Mouse (Mus musculus): Measurements from ENCODE around the gene Prodh2. TPM values are rescaled to one million over a fixed set of nuclear protein-coding genes. Genes with fewer than 3 reads are reported as not detected.

Prodh2 gene
- polyA plus RNA-seq, 1 experiment from 2014 or later: not detected

GRCm38 (mm10) chr7:30453766-30454165, 39.7 kb upstream of the Prodh2 start:
- Histone ChIP-seq H3K4me3 (ENCODE audit: low read depth, low read length) (no peak overlapping the region), H3K9me3 (ENCODE audit: low read depth, low read length) (no peaks in the 10 kb centered on the region), H3K27ac (ENCODE audit: low read depth) (no peak overlapping the region), H3K27me3 (ENCODE audit: insufficient read depth, low read length) (peaks cover 67% of the 10 kb centered on the region), H3K4me2 (no peak overlapping the region), H3K36me3 (ENCODE audit: insufficient read depth) (no peaks in the 10 kb centered on the region), H3K4me1 (ENCODE audit: insufficient read depth) (no peaks in the 10 kb centered on the region), H3K9ac (no peak overlapping the region)
- WGBS: 3% methylated on average over 25 of the region's 25 CpGs
- DNase-seq (peak; percentile 32), ATAC-seq (ENCODE audit: insufficient read depth) (no peak)
- TF ChIP-seq CTCF (IDR thresholded peaks at IDR 0.05; ENCODE audit: low read depth): no peak

DNA sequence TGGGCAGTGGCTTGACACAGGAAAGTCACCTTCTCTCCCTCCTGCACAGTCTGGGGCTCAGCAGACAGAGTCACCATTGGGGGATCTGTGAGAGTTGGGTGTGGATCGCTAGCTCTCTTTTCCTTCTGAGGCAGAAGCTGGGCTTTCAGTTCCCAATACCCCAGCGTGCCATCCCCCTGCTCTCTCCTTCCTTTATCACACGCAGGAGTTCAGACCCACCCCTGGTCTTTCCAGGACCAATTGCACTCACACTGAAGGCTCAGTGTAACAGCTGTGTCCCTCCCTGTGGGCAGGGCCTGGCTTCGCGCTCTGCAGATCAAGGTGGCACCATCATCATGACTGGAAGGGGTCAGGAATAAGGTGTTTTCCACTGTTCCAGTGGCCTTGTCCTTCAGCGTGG, 39.2 kb upstream of the Prodh2 start:
- no peak for TF ChIP-seq CTCF (IDR thresholded peaks at IDR 0.05; ENCODE audit: low read depth)
- Histone ChIP-seq H3K4me1 (ENCODE audit: insufficient read depth) (no peaks in the 10 kb centered on the region), H3K4me3 (ENCODE audit: low read depth, low read length) (no peak overlapping the region), H3K9ac (no peak overlapping the region), H3K27me3 (ENCODE audit: insufficient read depth, low read length) (peaks cover 72% of the 10 kb centered on the region), H3K9me3 (ENCODE audit: low read depth, low read length) (no peaks in the 10 kb centered on the region), H3K4me2 (no peak overlapping the region), H3K36me3 (ENCODE audit: insufficient read depth) (no peaks in the 10 kb centered on the region), H3K27ac (ENCODE audit: low read depth) (no peak overlapping the region)
- DNase-seq (no peak), ATAC-seq (ENCODE audit: insufficient read depth) (no peak)
- 10% methylated on average over 6 of the region's 6 CpGs for WGBS

GRCm38 (mm10) chr7:30456487-30456886, 36.9 kb upstream of the Prodh2 start:
- under 1% methylated on average over 9 of the region's 9 CpGs for whole genome bisulfite sequencing

DNA sequence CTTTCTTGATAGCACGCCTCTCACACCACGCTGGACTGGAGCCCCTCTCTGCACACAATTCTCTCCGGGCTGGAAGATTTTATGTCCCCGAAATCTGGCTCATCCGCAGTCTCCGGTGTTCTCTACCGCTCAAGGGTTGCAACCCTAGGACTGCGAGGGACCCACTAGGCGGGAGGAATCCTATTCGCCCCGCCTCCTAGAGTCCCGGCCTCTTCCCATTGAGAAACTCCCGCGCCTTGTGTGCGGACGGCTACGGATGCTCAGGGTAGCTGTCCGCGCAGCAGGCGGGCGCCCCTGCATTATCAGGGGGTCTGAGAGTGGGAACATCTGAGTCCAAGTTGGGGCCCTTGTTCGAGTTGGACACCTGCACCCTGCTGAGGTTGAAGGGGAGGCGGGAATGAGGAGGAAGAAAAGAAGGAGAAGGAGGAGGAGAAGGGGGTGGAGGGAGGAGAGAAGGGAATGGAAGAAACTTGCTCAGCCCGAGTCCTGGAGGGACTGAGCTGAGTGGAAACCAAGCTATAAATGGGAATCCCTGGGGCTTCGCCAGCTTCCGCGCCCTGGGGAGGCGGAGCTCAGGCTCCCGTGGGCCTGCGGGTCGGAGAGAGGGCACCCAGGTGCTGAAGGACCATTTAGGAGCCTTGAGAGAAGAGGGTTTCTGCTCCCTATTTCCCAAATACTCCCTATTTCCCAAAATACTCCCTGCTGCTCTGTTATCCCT, 36.4 kb upstream of the Prodh2 start:
- H3K27ac ChIP-seq (ENCODE audit: low read depth): no peak overlapping the region
- DNase-seq (no peak), ATAC-seq (ENCODE audit: insufficient read depth) (no peak)
- H3K36me3 ChIP-seq (ENCODE audit: insufficient read depth): no peaks in the 10 kb centered on the region
- no peak for TF ChIP-seq CTCF (IDR thresholded peaks at IDR 0.05; ENCODE audit: low read depth)
- no peaks in the 10 kb centered on the region for H3K4me1 ChIP-seq (ENCODE audit: insufficient read depth)
- no peaks in the 10 kb centered on the region for H3K9me3 ChIP-seq (ENCODE audit: low read depth, low read length)
- H3K4me3 ChIP-seq (ENCODE audit: low read depth, low read length): 0 out of 2 replicates have a peak overlapping the region, but pooled peaks have one; percentile 2
- peaks cover 93% of the 10 kb centered on the region for H3K27me3 ChIP-seq (ENCODE audit: insufficient read depth, low read length)
- H3K4me2 ChIP-seq: peak overlapping the region; percentile 11; the same call in 1 of the 2 replicates
- H3K9ac ChIP-seq: no peak overlapping the region
- WGBS: 1% methylated on average over 31 of the region's 31 CpGs

More at GRCm38 (mm10) chr7:30456487-30456886, 36.9 kb upstream of the Prodh2 start:
- H3K9me3 ChIP-seq (ENCODE audit: low read depth, low read length): no peaks in the 10 kb centered on the region
- DNase-seq (no peak), ATAC-seq (ENCODE audit: insufficient read depth) (no peak)
- no peak for TF ChIP-seq CTCF (IDR thresholded peaks at IDR 0.05; ENCODE audit: low read depth)
- no peaks in the 10 kb centered on the region for H3K36me3 ChIP-seq (ENCODE audit: insufficient read depth)
- no peak overlapping the region for H3K27ac ChIP-seq (ENCODE audit: low read depth)
- no peak overlapping the region for H3K4me2 ChIP-seq
- no peak overlapping the region for H3K9ac ChIP-seq
- no peaks in the 10 kb centered on the region for H3K4me1 ChIP-seq (ENCODE audit: insufficient read depth)
- H3K27me3 ChIP-seq (ENCODE audit: insufficient read depth, low read length): peaks cover 94% of the 10 kb centered on the region
- H3K4me3 ChIP-seq (ENCODE audit: low read depth, low read length): no peak overlapping the region

DNA sequence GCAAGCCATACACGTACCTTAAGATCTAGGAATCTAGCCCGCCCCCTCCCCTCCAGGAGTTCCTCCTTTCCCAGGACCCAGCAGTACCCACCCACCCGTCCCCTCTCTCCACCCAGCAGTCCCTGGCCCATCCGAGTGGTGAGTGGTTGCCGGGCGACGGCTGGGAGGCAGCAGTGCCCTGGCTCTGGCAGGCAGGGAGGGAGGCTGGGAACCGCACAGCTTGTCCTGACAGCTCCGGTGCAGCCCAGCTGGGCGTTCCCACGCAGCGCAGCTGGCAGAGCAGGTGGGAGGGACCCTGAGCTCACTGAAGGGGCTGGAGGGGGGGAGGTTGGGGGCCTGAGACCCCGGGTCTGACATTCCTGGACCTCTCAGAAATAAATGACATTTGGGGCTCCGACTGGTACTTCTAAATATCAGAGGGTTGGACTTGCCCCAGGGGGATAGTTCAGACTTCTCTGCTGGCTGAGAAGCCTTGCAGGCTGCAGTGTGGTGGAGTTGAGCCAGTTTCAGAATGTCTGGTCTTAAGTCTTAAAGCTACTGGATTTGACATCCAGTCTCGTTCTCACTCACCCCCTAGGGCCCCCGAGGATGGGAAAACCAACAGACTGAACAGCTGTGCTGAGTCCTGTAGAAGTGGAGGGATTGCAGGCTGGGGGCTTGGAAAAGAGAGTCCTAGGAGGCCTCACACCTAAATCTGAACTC, 35.6 kb upstream of the Prodh2 start, which contains the start of the genes Kirrel2 and Nphs1:
Gene Kirrel2 (minus strand): TSS at position 62 of the 702 bp plus-strand sequence.
Gene Nphs1 (plus strand): TSS at position 687 of the 702 bp plus-strand sequence.
- DNase-seq (peak; percentile 5), ATAC-seq (ENCODE audit: insufficient read depth) (peak; percentile 21; the same call in 1 of the 2 replicates)
- Histone ChIP-seq H3K27me3 (ENCODE audit: insufficient read depth, low read length) (peaks cover 91% of the 10 kb centered on the region), H3K36me3 (ENCODE audit: insufficient read depth) (no peaks in the 10 kb centered on the region), H3K27ac (ENCODE audit: low read depth) (no peak within 1 kb of the TSS), H3K9me3 (ENCODE audit: low read depth, low read length) (no peaks in the 10 kb centered on the region), H3K4me2 (peak within 1 kb of the TSS; percentile 11; the same call in 1 of the 2 replicates), H3K9ac (no peak within 1 kb of the TSS), H3K4me1 (ENCODE audit: insufficient read depth) (no peaks in the 10 kb centered on the region), H3K4me3 (ENCODE audit: low read depth, low read length) (0 out of 2 replicates have a peak within 1 kb of the TSS, but pooled peaks have one; percentile 2)
- 2% methylated on average over 16 of the region's 16 CpGs for WGBS
- TF ChIP-seq CTCF (IDR thresholded peaks at IDR 0.05; ENCODE audit: low read depth): no peak

- Histone ChIP-seq H3K27ac (ENCODE audit: low read depth) (no peak overlapping the region), H3K4me3 (ENCODE audit: low read depth, low read length) (no peak overlapping the region), H3K9me3 (ENCODE audit: low read depth, low read length) (no peaks in the 10 kb centered on the region), H3K36me3 (ENCODE audit: insufficient read depth) (no peaks in the 10 kb centered on the region), H3K9ac (no peak overlapping the region), H3K4me1 (ENCODE audit: insufficient read depth) (no peaks in the 10 kb centered on the region), H3K27me3 (ENCODE audit: insufficient read depth, low read length) (peaks cover 91% of the 10 kb centered on the region), H3K4me2 (no peak overlapping the region)
- ATAC-seq (ENCODE audit: insufficient read depth) (no peak), DNase-seq (no peak)
- 34% methylated on average over 6 of the region's 6 CpGs for WGBS
- TF ChIP-seq CTCF (IDR thresholded peaks at IDR 0.05; ENCODE audit: low read depth): no peak
Observed at GRCm38 (mm10) chr7:30459484-30459883, 33.9 kb upstream of the Prodh2 start.

GRCm38 (mm10) chr7:30463568-30463967, 29.9 kb upstream of the Prodh2 start:
- Histone ChIP-seq H3K9me3 (ENCODE audit: low read depth, low read length) (no peaks in the 10 kb centered on the region), H3K4me1 (ENCODE audit: insufficient read depth) (no peaks in the 10 kb centered on the region), H3K4me2 (no peak overlapping the region), H3K27me3 (ENCODE audit: insufficient read depth, low read length) (peaks cover 88% of the 10 kb centered on the region), H3K36me3 (ENCODE audit: insufficient read depth) (no peaks in the 10 kb centered on the region), H3K4me3 (ENCODE audit: low read depth, low read length) (no peak overlapping the region), H3K27ac (ENCODE audit: low read depth) (no peak overlapping the region), H3K9ac (no peak overlapping the region)
- no peak for ATAC-seq (ENCODE audit: insufficient read depth)
- no peak for DNase-seq
- no peak for TF ChIP-seq CTCF (IDR thresholded peaks at IDR 0.05; ENCODE audit: low read depth)
- WGBS: 27% methylated on average over 7 of the region's 7 CpGs

Measured in lung, embryonic 14.5 days (tissue).